Mouse (Mus musculus): ENCODE results near the gene Shcbp1l. TPM values are rescaled to one million over a fixed set of nuclear protein-coding genes. Genes with fewer than 3 reads are reported as not detected.
A peak's percentile ranks its signal among the peaks of the same experiment; 100 is the strongest.
"Not testable (repeated sequence)": the region's sequence is repeated elsewhere in the genome, so short reads cannot be mapped to it uniquely, and the experiment has no call there.

Shcbp1l gene
- polyA plus RNA-seq, 1 experiment from 2014 or later, result 0.32 TPM

- Histone ChIP-seq H3K4me3 (ENCODE audit: low read depth, low read length) (no peak overlapping the region), H3K27me3 (ENCODE audit: control insufficient read depth, insufficient read depth, low read depth, low read length) (no peaks in the 10 kb centered on the region), H3K4me1 (ENCODE audit: control insufficient read depth, low read depth, low read length) (no peaks in the 10 kb centered on the region), H3K27ac (ENCODE audit: low read length) (no peak overlapping the region), H3K9me3 (replicated peaks; ENCODE audit: control insufficient read depth, low read length) (no peaks in the 10 kb centered on the region), H3K36me3 (ENCODE audit: control insufficient read depth, insufficient read depth) (peaks cover 63% of the 10 kb centered on the region), H3K4me2 (ENCODE audit: low read depth, low read length) (no peak overlapping the region), H3K9ac (ENCODE audit: low read depth, low read length) (no peak overlapping the region)
- WGBS (ENCODE audit: insufficient replicate concordance), result 74% methylated on average over 1 of the region's 1 CpGs
- no peak for ATAC-seq (ENCODE audit: low read depth)
Measured at GRCm38 (mm10) chr1:153461796-153462195, 36.8 kb downstream of the Shcbp1l start.

GRCm38 (mm10) chr1:153479296-153479695 is 54.3 kb downstream of the Shcbp1l start:
- no peak overlapping the region for H3K27ac ChIP-seq (ENCODE audit: low read length)
- H3K36me3 ChIP-seq (ENCODE audit: control insufficient read depth, insufficient read depth), result peaks cover 58% of the 10 kb centered on the region
- H3K4me3 ChIP-seq (ENCODE audit: low read depth, low read length), result no peak overlapping the region
- no peak overlapping the region for H3K9ac ChIP-seq (ENCODE audit: low read depth, low read length)
- H3K4me2 ChIP-seq (ENCODE audit: low read depth, low read length), result no peak overlapping the region
- no peaks in the 10 kb centered on the region for H3K9me3 ChIP-seq (replicated peaks; ENCODE audit: control insufficient read depth, low read length)
- no peaks in the 10 kb centered on the region for H3K27me3 ChIP-seq (ENCODE audit: control insufficient read depth, insufficient read depth, low read depth, low read length)
- no peak for ATAC-seq (ENCODE audit: low read depth)
- no peaks in the 10 kb centered on the region for H3K4me1 ChIP-seq (ENCODE audit: control insufficient read depth, low read depth, low read length)
- 91% methylated on average over 1 of the region's 1 CpGs for WGBS (ENCODE audit: insufficient replicate concordance)

GRCm38 (mm10) chr1:153480386-153481024 is 55.5 kb downstream of the Shcbp1l start:
- 25% methylated on average over 1 of the region's 1 CpGs for WGBS (ENCODE audit: insufficient replicate concordance)
- H3K9ac ChIP-seq (ENCODE audit: low read depth, low read length), result no peak overlapping the region
- H3K9me3 ChIP-seq (replicated peaks; ENCODE audit: control insufficient read depth, low read length), result no peaks in the 10 kb centered on the region
- H3K4me3 ChIP-seq (ENCODE audit: low read depth, low read length), result no peak overlapping the region
- 0 out of 2 replicates have a peak, but pooled peaks have one; percentile 44 for ATAC-seq (ENCODE audit: low read depth)
- H3K27me3 ChIP-seq (ENCODE audit: control insufficient read depth, insufficient read depth, low read depth, low read length), result no peaks in the 10 kb centered on the region
- peaks cover 50% of the 10 kb centered on the region for H3K36me3 ChIP-seq (ENCODE audit: control insufficient read depth, insufficient read depth)
- no peak overlapping the region for H3K4me2 ChIP-seq (ENCODE audit: low read depth, low read length)
- no peak overlapping the region for H3K27ac ChIP-seq (ENCODE audit: low read length)
- H3K4me1 ChIP-seq (ENCODE audit: control insufficient read depth, low read depth, low read length), result peaks cover 12% of the 10 kb centered on the region

- Histone ChIP-seq H3K9me3 (replicated peaks; ENCODE audit: control insufficient read depth, low read length) (no peaks in the 10 kb centered on the region), H3K4me3 (ENCODE audit: low read depth, low read length) (no peak overlapping the region), H3K36me3 (ENCODE audit: control insufficient read depth, insufficient read depth) (peaks cover 48% of the 10 kb centered on the region), H3K4me1 (ENCODE audit: control insufficient read depth, low read depth, low read length) (peaks cover 13% of the 10 kb centered on the region), H3K27ac (ENCODE audit: low read length) (no peak overlapping the region), H3K9ac (ENCODE audit: low read depth, low read length) (no peak overlapping the region), H3K4me2 (ENCODE audit: low read depth, low read length) (no peak overlapping the region), H3K27me3 (ENCODE audit: control insufficient read depth, insufficient read depth, low read depth, low read length) (no peaks in the 10 kb centered on the region)
- ATAC-seq (ENCODE audit: low read depth), result no peak
- 32% methylated on average over 1 of the region's 1 CpGs for WGBS (ENCODE audit: insufficient replicate concordance)
Measured at GRCm38 (mm10) chr1:153481025-153481412, 56.1 kb downstream of the Shcbp1l start.

GRCm38 (mm10) chr1:153485201-153485796 is 60.3 kb downstream of the Shcbp1l start:
- H3K27ac ChIP-seq (ENCODE audit: low read length), result peak overlapping the region; percentile 50
- H3K27me3 ChIP-seq (ENCODE audit: control insufficient read depth, insufficient read depth, low read depth, low read length), result no peaks in the 10 kb centered on the region
- 24% methylated on average over 2 of the region's 2 CpGs for WGBS (ENCODE audit: insufficient replicate concordance)
- H3K9me3 ChIP-seq (replicated peaks; ENCODE audit: control insufficient read depth, low read length), result no peaks in the 10 kb centered on the region
- H3K36me3 ChIP-seq (ENCODE audit: control insufficient read depth, insufficient read depth), result peaks cover 16% of the 10 kb centered on the region
- H3K4me2 ChIP-seq (ENCODE audit: low read depth, low read length), result peak overlapping the region; percentile 84
- H3K4me3 ChIP-seq (ENCODE audit: low read depth, low read length), result peak overlapping the region; percentile 44
- ATAC-seq (ENCODE audit: low read depth), result no peak
- peaks cover 16% of the 10 kb centered on the region for H3K4me1 ChIP-seq (ENCODE audit: control insufficient read depth, low read depth, low read length)
- peak overlapping the region; percentile 32 for H3K9ac ChIP-seq (ENCODE audit: low read depth, low read length)

- ATAC-seq (ENCODE audit: low read depth); H3K27ac ChIP-seq (ENCODE audit: low read length); H3K36me3 ChIP-seq (ENCODE audit: control insufficient read depth, insufficient read depth); H3K27me3 ChIP-seq (ENCODE audit: control insufficient read depth, insufficient read depth, low read depth, low read length); H3K9me3 ChIP-seq (replicated peaks; ENCODE audit: control insufficient read depth, low read length): not testable (repeated sequence)
- H3K4me2 ChIP-seq (ENCODE audit: low read depth, low read length), result peak overlapping the region; percentile 84
- peak overlapping the region; percentile 97 for H3K4me3 ChIP-seq (ENCODE audit: low read depth, low read length)
- 7% methylated on average over 6 of the region's 6 CpGs for WGBS (ENCODE audit: insufficient replicate concordance)
- peaks cover 16% of the 10 kb centered on the region for H3K4me1 ChIP-seq (ENCODE audit: control insufficient read depth, low read depth, low read length)
- H3K9ac ChIP-seq (ENCODE audit: low read depth, low read length), result peak overlapping the region; percentile 88
Measured at GRCm38 (mm10) chr1:153486120-153486519, 61.2 kb downstream of the Shcbp1l start.

- peaks cover 16% of the 10 kb centered on the region for H3K4me1 ChIP-seq (ENCODE audit: control insufficient read depth, low read depth, low read length)
- peak overlapping the region; percentile 84 for H3K4me2 ChIP-seq (ENCODE audit: low read depth, low read length)
- H3K9ac ChIP-seq (ENCODE audit: low read depth, low read length), result peak overlapping the region; percentile 88
- peaks cover 4% of the 10 kb centered on the region; the same call in 1 of the 2 replicates for H3K36me3 ChIP-seq (ENCODE audit: control insufficient read depth, insufficient read depth)
- H3K27me3 ChIP-seq (ENCODE audit: control insufficient read depth, insufficient read depth, low read depth, low read length), result no peaks in the 10 kb centered on the region
- 0% methylated on average over 63 of the region's 64 CpGs for WGBS (ENCODE audit: insufficient replicate concordance)
- ATAC-seq (ENCODE audit: low read depth), result peak; percentile 65
- no peaks in the 10 kb centered on the region for H3K9me3 ChIP-seq (replicated peaks; ENCODE audit: control insufficient read depth, low read length)
- peak overlapping the region; percentile 97 for H3K4me3 ChIP-seq (ENCODE audit: low read depth, low read length)
- H3K27ac ChIP-seq (ENCODE audit: low read length), result peak overlapping the region; percentile 76
Measured at GRCm38 (mm10) chr1:153486767-153487499, 62.0 kb downstream of the Shcbp1l start.

- peaks cover under 1% of the 10 kb centered on the region; the same call in 1 of the 2 replicates for H3K36me3 ChIP-seq (ENCODE audit: control insufficient read depth, insufficient read depth)
- peak within 1 kb of the TSS; percentile 76 for H3K27ac ChIP-seq (ENCODE audit: low read length)
- H3K4me2 ChIP-seq (ENCODE audit: low read depth, low read length), result peak within 1 kb of the TSS; percentile 84
- H3K4me3 ChIP-seq (ENCODE audit: low read depth, low read length), result peak within 1 kb of the TSS; percentile 97
- WGBS (ENCODE audit: insufficient replicate concordance), result under 1% methylated on average over 35 of the region's 35 CpGs
- no peaks in the 10 kb centered on the region for H3K9me3 ChIP-seq (replicated peaks; ENCODE audit: control insufficient read depth, low read length)
- no peaks in the 10 kb centered on the region for H3K27me3 ChIP-seq (ENCODE audit: control insufficient read depth, insufficient read depth, low read depth, low read length)
- peaks cover 16% of the 10 kb centered on the region for H3K4me1 ChIP-seq (ENCODE audit: control insufficient read depth, low read depth, low read length)
- ATAC-seq (ENCODE audit: low read depth), result peak; percentile 88
- peak within 1 kb of the TSS; percentile 88 for H3K9ac ChIP-seq (ENCODE audit: low read depth, low read length)
Measured at GRCm38 (mm10) chr1:153487500-153487879, 62.5 kb downstream of the Shcbp1l start, which contains the start of gene Dhx9. Gene Dhx9 (minus strand): TSS chr1:153487660.

- WGBS (ENCODE audit: insufficient replicate concordance), result 31% methylated on average over 7 of the region's 7 CpGs
- H3K4me1 ChIP-seq (ENCODE audit: control insufficient read depth, low read depth, low read length), result peaks cover 16% of the 10 kb centered on the region
- H3K9ac ChIP-seq (ENCODE audit: low read depth, low read length), result no peak overlapping the region
- no peaks in the 10 kb centered on the region for H3K9me3 ChIP-seq (replicated peaks; ENCODE audit: control insufficient read depth, low read length)
- ATAC-seq (ENCODE audit: low read depth), result no peak
- no peaks in the 10 kb centered on the region for H3K27me3 ChIP-seq (ENCODE audit: control insufficient read depth, insufficient read depth, low read depth, low read length)
- H3K4me3 ChIP-seq (ENCODE audit: low read depth, low read length), result no peak overlapping the region
- H3K4me2 ChIP-seq (ENCODE audit: low read depth, low read length), result no peak overlapping the region
- no peak overlapping the region for H3K27ac ChIP-seq (ENCODE audit: low read length)
- no peaks in the 10 kb centered on the region for H3K36me3 ChIP-seq (ENCODE audit: control insufficient read depth, insufficient read depth)
Measured at GRCm38 (mm10) chr1:153489132-153489531, 64.2 kb downstream of the Shcbp1l start.

Data from liver, embryonic 16.5 days (tissue).